Mouse (Mus musculus) stomach, embryonic 15.5 days (tissue): Measurements from ENCODE around the gene Gucd1. TPM values are rescaled to one million over a fixed set of nuclear protein-coding genes. Genes with fewer than 3 reads are reported as not detected.

Experiments
- ATAC-seq: fragments of 200-750 bp; cut with Nextera tagmentation; 2 replicates; pipeline ENCODE4 v1.8.0; 2017; ENCODE audit warnings: low read depth, moderate number of reproducible peaks, moderate TSS enrichment; ENCODE audit not compliant: insufficient read depth, low FRiP score
- H3K27ac ChIP-seq: fragments of 300-500 bp; sonication (generic); 2 replicates; pipeline ENCODE4 v1.5.1; 2015; ENCODE audit warnings: mild to moderate bottlenecking, inconsistent platforms
- H3K27me3 ChIP-seq: fragments of 300-500 bp; sonication (generic); replicated peaks from 2 replicates; pipeline ENCODE4 v1.6.1; 2015; ENCODE audit warnings: inconsistent platforms
- H3K36me3 ChIP-seq: fragments of 300-500 bp; sonication (generic); 2 replicates; pipeline ENCODE4 v1.6.1; 2015; ENCODE audit warnings: inconsistent platforms
- H3K4me1 ChIP-seq: fragments of 300-500 bp; sonication (generic); 2 replicates; pipeline ENCODE4 v1.6.1; 2015; ENCODE audit warnings: inconsistent platforms
- H3K4me2 ChIP-seq: fragments of 300-500 bp; sonication (generic); 2 replicates; pipeline ENCODE4 v1.6.1; 2015; ENCODE audit warnings: mild to moderate bottlenecking, inconsistent platforms
- H3K4me3 ChIP-seq: fragments of 300-500 bp; sonication (generic); replicated peaks from 2 replicates; pipeline ENCODE4 v1.5.1; 2015; ENCODE audit warnings: inconsistent platforms
- H3K9ac ChIP-seq: fragments of 300-500 bp; sonication (generic); 2 replicates; pipeline ENCODE4 v1.6.1; 2015; ENCODE audit warnings: inconsistent platforms
- H3K9me3 ChIP-seq: fragments of 300-500 bp; sonication (generic); 2 replicates; pipeline ENCODE4 v1.6.1; 2016; ENCODE audit warnings: inconsistent platforms
- WGBS: fragments of 180-500 bp; shearing (Covaris S2); methylation state at CpG from one replicate; pipeline ENCODE4 v1.1.7; 2015; 5-methylcytosine and 5-hydroxymethylcytosine counted together
- polyA plus RNA-seq: library from polyadenylated mRNA; unstranded; fragments of >200 nt; fragmentation: Nextera tagmentation; extraction: Ambion mirVana; gene quantifications from 2 replicates; pipeline ENCODE4 v1.2.1, GENCODE M21; 2015

Gucd1 gene
- polyA plus RNA-seq, 1 experiment from 2014 or later: 27.5 TPM

DNA sequence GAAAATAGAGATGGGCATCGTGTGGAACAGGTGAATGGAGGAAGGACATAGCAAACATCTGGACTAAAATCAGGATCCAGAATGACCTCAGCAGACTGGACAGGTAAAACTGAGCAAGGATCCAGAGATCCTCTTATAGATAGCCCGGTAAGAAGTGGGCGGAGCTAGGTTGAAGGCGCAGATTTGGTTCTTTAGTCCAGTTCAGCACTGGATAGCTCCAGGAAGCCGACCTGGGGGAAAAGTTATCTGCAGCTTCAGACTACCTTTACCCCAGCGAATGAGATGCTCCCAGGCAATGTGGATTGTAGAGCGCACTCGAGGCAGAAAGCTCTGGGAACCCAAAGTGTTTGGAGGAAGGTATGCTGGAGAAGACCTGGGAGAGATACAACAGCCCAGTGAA, 175.8 kb downstream of the Gucd1 start:
- no peaks in the 10 kb centered on the region for H3K27me3 ChIP-seq
- no peaks in the 10 kb centered on the region for H3K4me1 ChIP-seq
- H3K36me3 ChIP-seq: no peaks in the 10 kb centered on the region
- H3K9ac ChIP-seq: no peak overlapping the region
- H3K4me2 ChIP-seq: no peak overlapping the region
- H3K4me3 ChIP-seq: no peak overlapping the region
- H3K27ac ChIP-seq: no peak overlapping the region
- ATAC-seq: no peak
- WGBS: 30% methylated on average over 8 of the region's 8 CpGs
- no peaks in the 10 kb centered on the region for H3K9me3 ChIP-seq

GRCm38 (mm10) chr10:75339377-75339776, 178.4 kb downstream of the Gucd1 start:
- H3K27ac ChIP-seq: no peak overlapping the region
- ATAC-seq: no peak
- no peak overlapping the region for H3K4me3 ChIP-seq
- no peak overlapping the region for H3K9ac ChIP-seq
- H3K36me3 ChIP-seq: no peaks in the 10 kb centered on the region
- H3K9me3 ChIP-seq: no peaks in the 10 kb centered on the region
- 80% methylated on average over 7 of the region's 7 CpGs for WGBS
- no peaks in the 10 kb centered on the region for H3K4me1 ChIP-seq
- H3K4me2 ChIP-seq: no peak overlapping the region
- no peaks in the 10 kb centered on the region for H3K27me3 ChIP-seq

- WGBS: 69% methylated on average over 5 of the region's 5 CpGs
- Histone ChIP-seq H3K9ac (no peak overlapping the region), H3K36me3 (no peaks in the 10 kb centered on the region), H3K27ac (no peak overlapping the region), H3K4me1 (no peaks in the 10 kb centered on the region), H3K4me3 (no peak overlapping the region), H3K27me3 (no peaks in the 10 kb centered on the region), H3K4me2 (no peak overlapping the region), H3K9me3 (no peaks in the 10 kb centered on the region)
- ATAC-seq: no peak
These were observed 178.9 kb downstream of the Gucd1 start for GRCm38 (mm10) chr10:75338852-75339251.

DNA sequence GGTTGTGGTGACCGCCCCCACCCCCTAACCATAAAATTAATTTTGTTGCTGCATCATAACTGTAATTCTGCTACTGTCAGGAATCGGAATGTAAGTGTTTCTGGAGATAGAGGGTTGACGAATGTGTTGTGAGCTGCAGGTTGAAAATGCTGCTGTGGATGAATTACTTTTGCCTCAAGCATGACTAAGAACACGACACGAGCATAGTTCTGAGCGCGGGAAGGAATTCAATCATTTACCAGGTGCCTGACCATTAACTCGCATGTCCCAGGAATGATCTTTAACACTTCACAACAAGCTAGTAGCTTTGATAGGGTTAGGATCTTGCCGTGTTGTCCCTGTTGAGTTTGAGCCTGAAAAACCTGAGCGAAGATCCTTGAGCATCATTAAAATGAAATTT, 180.5 kb downstream of the Gucd1 start:
- no peak for ATAC-seq
- no peaks in the 10 kb centered on the region for H3K36me3 ChIP-seq
- no peak overlapping the region for H3K27ac ChIP-seq
- no peak overlapping the region for H3K4me2 ChIP-seq
- 70% methylated on average over 10 of the region's 10 CpGs for WGBS
- no peak overlapping the region for H3K9ac ChIP-seq
- H3K4me3 ChIP-seq: no peak overlapping the region
- no peaks in the 10 kb centered on the region for H3K4me1 ChIP-seq
- H3K9me3 ChIP-seq: no peaks in the 10 kb centered on the region
- H3K27me3 ChIP-seq: no peaks in the 10 kb centered on the region

DNA sequence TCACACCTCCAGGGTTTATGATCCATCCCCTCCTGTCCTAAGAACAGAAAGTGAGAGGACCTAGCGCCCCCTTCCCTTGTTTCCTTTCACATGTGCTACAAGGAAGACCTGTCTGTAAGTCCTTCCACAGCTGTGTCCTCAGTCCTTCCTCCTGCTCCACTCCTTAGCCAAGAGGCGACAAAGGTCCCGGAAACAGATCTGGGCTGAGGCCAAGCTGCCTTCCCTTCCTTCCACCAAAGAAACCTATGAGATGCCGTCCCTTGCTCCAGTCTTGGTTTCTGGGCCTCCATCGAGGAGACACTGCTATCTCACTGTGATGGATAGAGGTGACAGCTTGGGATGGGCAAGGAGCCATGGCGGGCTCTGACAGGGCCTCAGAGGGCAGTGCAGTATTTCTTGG, 182.7 kb downstream of the Gucd1 start:
- no peaks in the 10 kb centered on the region for H3K9me3 ChIP-seq
- ATAC-seq: no peak
- no peak overlapping the region for H3K27ac ChIP-seq
- H3K4me2 ChIP-seq: no peak overlapping the region
- no peak overlapping the region for H3K4me3 ChIP-seq
- H3K9ac ChIP-seq: no peak overlapping the region
- H3K27me3 ChIP-seq: no peaks in the 10 kb centered on the region
- WGBS: 87% methylated on average over 6 of the region's 6 CpGs
- H3K4me1 ChIP-seq: no peaks in the 10 kb centered on the region
- no peaks in the 10 kb centered on the region for H3K36me3 ChIP-seq

GRCm38 (mm10) chr10:75334175-75334574, 183.6 kb downstream of the Gucd1 start:
- Histone ChIP-seq H3K4me2 (no peak overlapping the region), H3K9ac (no peak overlapping the region), H3K4me3 (no peak overlapping the region), H3K36me3 (no peaks in the 10 kb centered on the region), H3K27ac (no peak overlapping the region), H3K9me3 (no peaks in the 10 kb centered on the region), H3K4me1 (no peaks in the 10 kb centered on the region), H3K27me3 (no peaks in the 10 kb centered on the region)
- ATAC-seq: no peak
- WGBS: 73% methylated on average over 7 of the region's 7 CpGs

- no peak overlapping the region for H3K27ac ChIP-seq
- 89% methylated on average over 23 of the region's 23 CpGs for WGBS
- H3K9me3 ChIP-seq: no peaks in the 10 kb centered on the region
- no peak for ATAC-seq
- H3K4me3 ChIP-seq: no peak overlapping the region
- no peak overlapping the region for H3K4me2 ChIP-seq
- H3K27me3 ChIP-seq: no peaks in the 10 kb centered on the region
- H3K9ac ChIP-seq: no peak overlapping the region
- H3K4me1 ChIP-seq: no peaks in the 10 kb centered on the region
- no peaks in the 10 kb centered on the region for H3K36me3 ChIP-seq
These were observed 184.5 kb downstream of the Gucd1 start for GRCm38 (mm10) chr10:75333176-75333776.

DNA sequence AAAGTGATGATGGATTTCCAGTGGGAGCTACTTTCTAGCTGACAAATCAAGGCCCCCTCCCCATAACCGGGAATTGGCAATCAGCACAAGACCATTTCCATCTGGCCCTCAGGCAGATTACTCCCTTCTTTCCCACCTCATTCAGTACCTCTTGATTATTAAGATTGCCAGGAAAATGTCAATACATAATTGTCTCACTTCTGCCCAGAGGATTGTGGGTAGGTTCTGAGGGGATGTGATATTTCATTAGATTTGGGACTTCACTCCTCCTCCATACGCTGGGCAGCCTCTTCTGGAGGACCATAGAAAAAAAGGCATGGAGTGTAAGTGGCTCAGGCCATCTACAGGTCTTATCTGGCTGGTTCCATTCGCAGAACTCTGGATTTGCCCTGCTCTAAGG, 185.5 kb downstream of the Gucd1 start:
- no peak overlapping the region for H3K9ac ChIP-seq
- no peaks in the 10 kb centered on the region for H3K9me3 ChIP-seq
- no peak for ATAC-seq
- no peaks in the 10 kb centered on the region for H3K36me3 ChIP-seq
- no peak overlapping the region for H3K4me2 ChIP-seq
- WGBS: 72% methylated on average over 3 of the region's 3 CpGs
- no peak overlapping the region for H3K27ac ChIP-seq
- H3K27me3 ChIP-seq: no peaks in the 10 kb centered on the region
- no peaks in the 10 kb centered on the region for H3K4me1 ChIP-seq
- H3K4me3 ChIP-seq: no peak overlapping the region

GRCm38 (mm10) chr10:75328201-75328704, 189.5 kb downstream of the Gucd1 start:
- Histone ChIP-seq H3K27ac (no peak overlapping the region), H3K27me3 (no peaks in the 10 kb centered on the region), H3K4me3 (no peak overlapping the region), H3K9me3 (no peaks in the 10 kb centered on the region), H3K36me3 (no peaks in the 10 kb centered on the region), H3K4me2 (no peak overlapping the region), H3K4me1 (no peaks in the 10 kb centered on the region), H3K9ac (no peak overlapping the region)
- 59% methylated on average over 4 of the region's 4 CpGs for WGBS
- ATAC-seq: no peak

DNA sequence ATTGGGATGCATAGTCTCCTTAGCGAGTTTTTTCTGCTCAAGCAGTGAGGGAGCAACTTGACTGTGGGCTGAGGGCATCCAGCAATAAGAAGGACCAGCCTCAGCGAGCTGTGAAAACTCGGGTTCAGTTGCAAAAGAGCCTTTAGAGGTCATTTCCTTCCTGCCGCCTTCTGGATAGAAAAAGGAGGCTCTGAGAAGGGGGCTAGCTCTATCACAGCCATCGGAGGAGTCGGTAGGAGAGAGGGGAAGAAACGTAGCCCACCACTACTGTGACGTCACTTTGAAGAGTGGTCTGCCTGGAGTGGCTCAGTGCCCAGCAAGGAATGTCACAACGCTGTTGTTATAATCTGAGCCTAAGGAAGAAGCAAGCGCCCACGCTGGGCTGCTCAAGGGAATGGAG, 190.7 kb downstream of the Gucd1 start:
- H3K27ac ChIP-seq: no peak overlapping the region
- H3K36me3 ChIP-seq: no peaks in the 10 kb centered on the region
- no peak for ATAC-seq
- WGBS: 56% methylated on average over 11 of the region's 11 CpGs
- H3K4me2 ChIP-seq: no peak overlapping the region
- no peak overlapping the region for H3K4me3 ChIP-seq
- no peak overlapping the region for H3K9ac ChIP-seq
- H3K27me3 ChIP-seq: no peaks in the 10 kb centered on the region
- H3K4me1 ChIP-seq: no peaks in the 10 kb centered on the region
- H3K9me3 ChIP-seq: no peaks in the 10 kb centered on the region

- Histone ChIP-seq H3K4me2 (no peak overlapping the region), H3K36me3 (no peaks in the 10 kb centered on the region), H3K27me3 (no peaks in the 10 kb centered on the region), H3K9me3 (no peaks in the 10 kb centered on the region), H3K4me3 (no peak overlapping the region), H3K4me1 (no peaks in the 10 kb centered on the region), H3K27ac (no peak overlapping the region), H3K9ac (no peak overlapping the region)
- ATAC-seq: peak; percentile 59; the same call in 1 of the 2 replicates
- WGBS: 65% methylated on average over 3 of the region's 3 CpGs
These were observed 191.2 kb downstream of the Gucd1 start for GRCm38 (mm10) chr10:75326553-75326952.

GRCm38 (mm10) chr10:75325821-75326220, 192.0 kb downstream of the Gucd1 start:
- no peak overlapping the region for H3K9ac ChIP-seq
- H3K4me3 ChIP-seq: no peak overlapping the region
- no peak for ATAC-seq
- H3K27ac ChIP-seq: no peak overlapping the region
- H3K27me3 ChIP-seq: no peaks in the 10 kb centered on the region
- WGBS: 93% methylated on average over 23 of the region's 23 CpGs
- no peaks in the 10 kb centered on the region for H3K36me3 ChIP-seq
- H3K4me2 ChIP-seq: no peak overlapping the region
- no peaks in the 10 kb centered on the region for H3K9me3 ChIP-seq
- H3K4me1 ChIP-seq: no peaks in the 10 kb centered on the region

- Histone ChIP-seq H3K4me2 (no peak overlapping the region), H3K27me3 (peaks cover 1% of the 10 kb centered on the region; the same call in 1 of the 2 replicates), H3K9ac (no peak overlapping the region), H3K4me1 (no peaks in the 10 kb centered on the region), H3K27ac (no peak overlapping the region), H3K9me3 (no peaks in the 10 kb centered on the region), H3K36me3 (no peaks in the 10 kb centered on the region), H3K4me3 (no peak overlapping the region)
- WGBS: 71% methylated on average over 10 of the region's 10 CpGs
- no peak for ATAC-seq
These were observed 193.4 kb downstream of the Gucd1 start for GRCm38 (mm10) chr10:75324391-75324790.
